In the genomic region with DNA sequence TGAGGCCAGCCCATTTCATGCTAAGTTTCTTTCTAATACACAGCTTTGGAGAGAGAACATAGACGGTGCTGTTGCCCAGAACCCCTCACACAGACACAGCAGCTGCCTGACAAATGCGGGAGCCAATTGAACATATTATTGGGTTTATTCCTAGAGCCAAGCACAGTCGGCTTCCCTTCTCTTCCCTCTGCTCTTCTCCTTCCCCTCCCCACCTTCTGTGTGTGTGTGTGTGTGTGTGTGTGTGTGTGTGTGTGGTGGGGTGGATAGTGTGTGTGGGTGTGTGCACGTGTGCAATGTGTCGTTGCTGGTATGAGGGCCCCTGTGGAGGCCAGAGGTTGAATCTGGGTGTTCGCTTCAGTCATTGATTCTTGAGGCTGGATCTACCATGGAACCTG, we compare ENCODE assay signal across 15 mouse cellular contexts.
A peak's percentile ranks its signal among the peaks of the same experiment; 100 is the strongest.
DNase-seq lines count a peak whose midpoint lies in the region; ATAC-seq lines count a peak whose summit lies in the region.
"Had no signal": no experiment of that assay in that cellular context is flagged by ENCODE, and none has a peak within 500 bp of the region (broad histone marks: within the 10 kb centered on the region; RNA-seq: fewer than 3 reads in every experiment).

No protein-coding gene starts in this region.

- no peaks in the 10 kb centered on the region for H3K9me3 ChIP-seq in hindbrain, embryonic 15.5 days
- no peaks in the 10 kb centered on the region for H3K9me3 ChIP-seq in hindbrain, embryonic 11.5 days (ENCODE audit: control insufficient read depth, low read length)
- H3K9me3 ChIP-seq in neural tube, embryonic 13.5 days = no peaks in the 10 kb centered on the region

- H3K4me1 ChIP-seq in hindbrain, embryonic 15.5 days (replicated peaks) = peaks cover 30% of the 10 kb centered on the region
- no peaks in the 10 kb centered on the region for H3K4me1 ChIP-seq in hindbrain, embryonic 11.5 days (replicated peaks; ENCODE audit: control insufficient read depth, insufficient read depth, low read length)
- H3K4me1 ChIP-seq in neural tube, embryonic 13.5 days (replicated peaks) = peaks cover 36% of the 10 kb centered on the region

- H3K9ac ChIP-seq in hindbrain, embryonic 15.5 days = no peak overlapping the region
- no peak overlapping the region for H3K9ac ChIP-seq in hindbrain, embryonic 11.5 days (ENCODE audit: low read depth, low read length)
- no peak overlapping the region for H3K9ac ChIP-seq in neural tube, embryonic 13.5 days
- H3K9ac ChIP-seq: lung, embryonic 14.5 days had no signal

- H3K4me3 ChIP-seq in hindbrain, embryonic 15.5 days = no peak overlapping the region
- no peak overlapping the region for H3K4me3 ChIP-seq in hindbrain, embryonic 11.5 days (ENCODE audit: low read depth, low read length)
- no peak overlapping the region for H3K4me3 ChIP-seq in neural tube, embryonic 13.5 days
- H3K4me3 ChIP-seq: erythroblast, embryonic 14.5 days had no signal

- WGBS in hindbrain, embryonic 15.5 days = 70% methylated on average over 6 of the region's 6 CpGs
- WGBS in hindbrain, embryonic 11.5 days = 81% methylated on average over 6 of the region's 6 CpGs
- WGBS in neural tube, embryonic 13.5 days = 84% methylated on average over 6 of the region's 6 CpGs

- H3K27ac ChIP-seq in hindbrain, embryonic 15.5 days (replicated peaks) = no peak overlapping the region
- H3K27ac ChIP-seq in hindbrain, embryonic 11.5 days (ENCODE audit: low read depth, low read length) = no peak overlapping the region; the same call in 1 of the 2 replicates
- H3K27ac ChIP-seq in neural tube, embryonic 13.5 days (replicated peaks) = peak overlapping the region; percentile 59

- no peaks in the 10 kb centered on the region for H3K27me3 ChIP-seq in hindbrain, embryonic 15.5 days
- H3K27me3 ChIP-seq in hindbrain, embryonic 11.5 days (ENCODE audit: control insufficient read depth, insufficient read depth, low read length) = no peaks in the 10 kb centered on the region
- no peaks in the 10 kb centered on the region for H3K27me3 ChIP-seq in neural tube, embryonic 13.5 days

- DNase-seq in hindbrain, embryonic 11.5 days (ENCODE audit: low spot score) = no peak
- no peak for DNase-seq in neural tube, embryonic 10.5 days (ENCODE audit: extremely low spot score, low spot score)
- peak; percentile 62 for DNase-seq in layer of hippocampus, adult 9-11 months
- DNase-seq in B cell, adult 2 months = no peak
- DNase-seq: adrenal gland, postnatal 36 days; embryo, embryonic 11 days; gastrocnemius, postnatal 10 days; heart, postnatal 14 days; lung, embryonic 14.5 days; thymus, adult 2 months had no signal

- peak; percentile 42; the same call in 1 of the 2 replicates for ATAC-seq in hindbrain, embryonic 15.5 days (ENCODE audit: low FRiP score, low read depth)
- ATAC-seq in hindbrain, embryonic 11.5 days (ENCODE audit: low FRiP score) = no peak
- ATAC-seq in neural tube, embryonic 13.5 days (ENCODE audit: low read depth) = no peak
- no peak for ATAC-seq in monocyte, adult 5-6 weeks (replicated peaks; ENCODE audit: insufficient number of reproducible peaks, low FRiP score, low TSS enrichment, poor library complexity, severe bottlenecking)
- ATAC-seq: activated CD4-positive, CD25-positive, alpha-beta regulatory T cell, adult 4 months had no signal

- H3K4me2 ChIP-seq in hindbrain, embryonic 15.5 days = no peak overlapping the region
- H3K4me2 ChIP-seq in hindbrain, embryonic 11.5 days (replicated peaks; ENCODE audit: low read depth, low read length) = no peak overlapping the region
- no peak overlapping the region for H3K4me2 ChIP-seq in neural tube, embryonic 13.5 days
- H3K4me2 ChIP-seq: lung, embryonic 14.5 days had no signal

- H3K36me3 ChIP-seq in hindbrain, embryonic 15.5 days = no peaks in the 10 kb centered on the region
- H3K36me3 ChIP-seq in hindbrain, embryonic 11.5 days (ENCODE audit: control insufficient read depth, insufficient read depth, low read length) = no peaks in the 10 kb centered on the region
- no peaks in the 10 kb centered on the region for H3K36me3 ChIP-seq in neural tube, embryonic 13.5 days
